Mouse (Mus musculus) heart, embryonic 13.5 days (tissue): ENCODE measurements around the gene Taf4. TPM values are rescaled to one million over a fixed set of nuclear protein-coding genes. Genes with fewer than 3 reads are reported as not detected.

Source experiments
- polyA plus RNA-seq: library from polyadenylated mRNA; unstranded; fragments of >200 nt; fragmentation: Nextera tagmentation; extraction: Ambion mirVana; gene quantifications from 2 replicates; pipeline ENCODE4 v1.2.1, GENCODE M21; 2015

Gene Taf4
- polyA plus RNA-seq, 1 experiment from 2014 or later, result 1.7 TPM

Other genes starting within 250 kb of the Taf4 start
- 4.8 and 5.3 TPM in 2 replicates for gene Lsm14b, start 48.3 kb upstream of the Taf4 start, polyA plus RNA-seq
- gene Psma7, start 65.8 kb upstream of the Taf4 start, polyA plus RNA-seq, result 382 and 477 TPM in 2 replicates
- 2.5 and 3.0 TPM in 2 replicates for gene Ss18l1, start 65.9 kb upstream of the Taf4 start, polyA plus RNA-seq
- 23.9 and 24.8 TPM in 2 replicates for gene Mtg2, start 93.9 kb upstream of the Taf4 start, polyA plus RNA-seq
- not detected in 2 replicates for gene Hrh3, start 127.8 kb upstream of the Taf4 start, polyA plus RNA-seq
- 34.1 and 37.8 TPM in 2 replicates for gene Osbpl2, start 142.7 kb upstream of the Taf4 start, polyA plus RNA-seq
- 150 and 155 TPM in 2 replicates for gene Adrm1, start 194.8 kb upstream of the Taf4 start, polyA plus RNA-seq
- gene Lama5, start 249.2 kb upstream of the Taf4 start, polyA plus RNA-seq, result 21.6 and 22.5 TPM in 2 replicates